Mouse (Mus musculus): Measurements from ENCODE around the gene Cab39l.

DNA sequence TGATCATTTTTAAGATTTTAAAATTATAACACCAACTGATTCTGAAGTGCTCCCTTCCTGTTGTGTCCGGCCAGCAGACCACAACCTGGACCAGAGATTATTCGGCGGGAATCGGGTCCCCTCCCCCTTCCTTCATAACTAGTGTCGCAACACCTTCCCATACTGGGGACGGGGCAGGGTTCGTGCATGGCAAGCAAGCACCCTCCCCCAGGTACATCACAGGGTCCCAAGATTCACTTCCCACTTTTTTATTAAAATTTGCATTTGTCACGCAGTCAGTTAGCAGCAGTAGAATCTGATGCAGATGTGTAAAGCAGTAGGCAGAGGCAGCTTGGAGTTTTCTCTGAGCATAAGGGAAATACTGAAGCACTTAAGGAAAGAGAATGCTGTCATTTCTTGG, 64.1 kb downstream of the Cab39l start:
- TF ChIP-seq CTCF (IDR thresholded peaks at IDR 0.05; ENCODE audit: low read depth) (no peak), EP300 (optimal IDR thresholded peaks at IDR 0.05) (no peak)
